Mouse (Mus musculus) forelimb bud, embryonic 11.5 days (tissue): ENCODE measurements at regions not wholly inside any gene's neighbourhood (a gene's known extent, or its start where the extent isn't known, plus 50 kb on each side); places are given as distances from the start of the nearest gene placed in this dataset.

Source experiments
- DNase-seq: peaks from one replicate; pipeline ENCODE4 v3.0.0-alpha.2; 2012; ENCODE audit warnings: low read depth, low spot score

GRCm38 (mm10) chr16:93075488-93075887 is 249.5 kb upstream of the Runx1 start:
- peak; percentile 68 for DNase-seq

- no peak for DNase-seq
Observed at GRCm38 (mm10) chr16:93072156-93072555, 246.2 kb upstream of the Runx1 start.

- no peak for DNase-seq
Observed at GRCm38 (mm10) chr16:93071726-93072125, 245.8 kb upstream of the Runx1 start.

GRCm38 (mm10) chr16:93066821-93067220 is 240.9 kb upstream of the Runx1 start:
- no peak for DNase-seq

GRCm38 (mm10) chr16:93061475-93062179 is 235.7 kb upstream of the Runx1 start:
- no peak for DNase-seq

- DNase-seq, result no peak
Observed at GRCm38 (mm10) chr16:93056295-93056694, 230.3 kb upstream of the Runx1 start.

- DNase-seq, result no peak
Observed at GRCm38 (mm10) chr16:93055545-93055944, 229.6 kb upstream of the Runx1 start.

- no peak for DNase-seq
Observed at GRCm38 (mm10) chr16:93051233-93051632, 225.3 kb upstream of the Runx1 start.

GRCm38 (mm10) chr16:93048418-93048932 is 222.5 kb upstream of the Runx1 start:
- DNase-seq, result no peak

- DNase-seq, result peak; percentile 26
Observed at GRCm38 (mm10) chr16:93047594-93047993, 221.6 kb upstream of the Runx1 start.

GRCm38 (mm10) chr16:93046221-93046620 is 220.3 kb upstream of the Runx1 start:
- DNase-seq, result no peak

- peak; percentile 37 for DNase-seq
Observed at GRCm38 (mm10) chr16:93043355-93043754, 217.4 kb upstream of the Runx1 start.

- DNase-seq, result peak; percentile 51
Observed at GRCm38 (mm10) chr16:93042941-93043340, 217.0 kb upstream of the Runx1 start.

- DNase-seq, result no peak
Observed at GRCm38 (mm10) chr16:93042491-93042890, 216.5 kb upstream of the Runx1 start.

GRCm38 (mm10) chr16:93041887-93042286 is 215.9 kb upstream of the Runx1 start:
- DNase-seq, result no peak

- no peak for DNase-seq
Observed at GRCm38 (mm10) chr16:93041399-93041798, 215.4 kb upstream of the Runx1 start.

- no peak for DNase-seq
Observed at GRCm38 (mm10) chr16:93035626-93036025, 209.7 kb upstream of the Runx1 start.

- DNase-seq, result peak; percentile 17
Observed at GRCm38 (mm10) chr16:93033943-93034342, 208.0 kb upstream of the Runx1 start.

GRCm38 (mm10) chr16:93031624-93032023 is 205.7 kb upstream of the Runx1 start:
- DNase-seq, result no peak

- DNase-seq, result no peak
Observed at GRCm38 (mm10) chr16:93028640-93029039, 202.7 kb upstream of the Runx1 start.

GRCm38 (mm10) chr16:93028016-93028415 is 202.1 kb upstream of the Runx1 start:
- DNase-seq, result no peak

- DNase-seq, result no peak
Observed at GRCm38 (mm10) chr16:93026094-93026648, 200.2 kb upstream of the Runx1 start.
